Mouse (Mus musculus) erythroblast, embryonic 14.5 days (primary cell): ENCODE results near the gene AF067063. TPM values are rescaled to one million over a fixed set of nuclear protein-coding genes. Genes with fewer than 3 reads are reported as not detected.
"Not testable (repeated sequence)": the region's sequence is repeated elsewhere in the genome, so short reads cannot be mapped to it uniquely, and the experiment has no call there.

Experiments
- H3K27me3 ChIP-seq: 2 replicates; pipeline ENCODE4 v1.6.1; 2012; ENCODE audit warnings: inconsistent platforms; ENCODE audit not compliant: control insufficient read depth
- H3K36me3 ChIP-seq: 2 replicates; pipeline ENCODE4 v1.6.1; 2012; ENCODE audit warnings: mild to moderate bottlenecking, inconsistent platforms; ENCODE audit not compliant: control insufficient read depth
- H3K4me1 ChIP-seq: 2 replicates; pipeline ENCODE4 v1.6.1; 2012; ENCODE audit warnings: inconsistent platforms; ENCODE audit not compliant: control insufficient read depth
- H3K4me3 ChIP-seq: replicated peaks from 2 replicates; pipeline ENCODE3; 2012; ENCODE audit warnings: moderate library complexity, mild to moderate bottlenecking, inconsistent platforms
- H3K9me3 ChIP-seq: 2 replicates; pipeline ENCODE4 v1.6.1; 2012; ENCODE audit warnings: low read length, inconsistent platforms, mixed read lengths; ENCODE audit not compliant: control insufficient read depth
- GATA1 ChIP-seq: IDR thresholded peaks from 2 replicates; pipeline ENCODE4 v1.6.1; 2012; ENCODE audit warnings: low read length, inconsistent platforms, mixed read lengths
- TAL1 ChIP-seq: IDR thresholded peaks from 3 replicates; pipeline ENCODE4 v1.6.1; 2012; ENCODE audit warnings: low read length, inconsistent platforms, mixed read lengths
- polyA plus RNA-seq: library from polyadenylated mRNA; stranded (reverse); fragments of >175 nt; gene quantifications from 2 replicates; pipeline ENCODE4 v1.2.3, GENCODE M21; 2012

Gene AF067063
- polyA plus RNA-seq, result not detected in 2 replicates

GRCm38 (mm10) chr13:119830116-119830515 lies at the start of gene AF067063:
Gene AF067063, minus strand, starts transcription at chr13:119830216.
- not testable (repeated sequence) for H3K27me3 ChIP-seq, H3K4me1 ChIP-seq, H3K9me3 ChIP-seq, H3K4me3 ChIP-seq, H3K36me3 ChIP-seq

GRCm38 (mm10) chr13:119864395-119864999 lies 34.5 kb upstream of the AF067063 start:
- H3K27me3 ChIP-seq, H3K4me1 ChIP-seq, H3K36me3 ChIP-seq, H3K4me3 ChIP-seq, H3K9me3 ChIP-seq: not testable (repeated sequence)

GRCm38 (mm10) chr13:119862399-119862798 lies 32.4 kb upstream of the AF067063 start:
- H3K9me3 ChIP-seq, H3K27me3 ChIP-seq, H3K4me1 ChIP-seq, H3K4me3 ChIP-seq, H3K36me3 ChIP-seq: not testable (repeated sequence)

GRCm38 (mm10) chr13:119839982-119840381 lies 10.0 kb upstream of the AF067063 start:
- H3K36me3 ChIP-seq, H3K4me3 ChIP-seq, H3K4me1 ChIP-seq, H3K9me3 ChIP-seq: not testable (repeated sequence)
- H3K27me3 ChIP-seq, result peaks cover 19% of the 10 kb centered on the region

GRCm38 (mm10) chr13:119837719-119838337 lies 7.8 kb upstream of the AF067063 start:
- H3K4me1 ChIP-seq, H3K9me3 ChIP-seq, H3K4me3 ChIP-seq, H3K36me3 ChIP-seq: not testable (repeated sequence)
- peaks cover 19% of the 10 kb centered on the region for H3K27me3 ChIP-seq

- not testable (repeated sequence) for H3K4me3 ChIP-seq, H3K36me3 ChIP-seq, H3K9me3 ChIP-seq
Measured at GRCm38 (mm10) chr13:119836324-119836811, 6.4 kb upstream of the AF067063 start.

GRCm38 (mm10) chr13:119835320-119836056 lies 5.5 kb upstream of the AF067063 start, which contains the start of gene D13Ertd608e:
Gene D13Ertd608e, plus strand, starts transcription at chr13:119836006.
- H3K36me3 ChIP-seq, H3K4me3 ChIP-seq: not testable (repeated sequence)

More at GRCm38 (mm10) chr13:119836324-119836811, 6.4 kb upstream of the AF067063 start:
- H3K4me1 ChIP-seq, result not testable (repeated sequence)
- peaks cover 19% of the 10 kb centered on the region for H3K27me3 ChIP-seq

GRCm38 (mm10) chr13:119817579-119818206 lies 12.3 kb downstream of the AF067063 start:
- no peaks in the 10 kb centered on the region for H3K9me3 ChIP-seq
- H3K27me3 ChIP-seq, result no peaks in the 10 kb centered on the region
- H3K4me1 ChIP-seq, result no peaks in the 10 kb centered on the region
- no peaks in the 10 kb centered on the region for H3K36me3 ChIP-seq
- no peak overlapping the region for H3K4me3 ChIP-seq
- TF ChIP-seq TAL1 (no peak), GATA1 (no peak)

More at GRCm38 (mm10) chr13:119835320-119836056, 5.5 kb upstream of the AF067063 start, which contains the start of gene D13Ertd608e:
- not testable (repeated sequence) for H3K4me1 ChIP-seq, H3K9me3 ChIP-seq
- peaks cover 19% of the 10 kb centered on the region for H3K27me3 ChIP-seq

GRCm38 (mm10) chr13:119816798-119817197 lies 13.2 kb downstream of the AF067063 start:
- H3K4me1 ChIP-seq, result no peaks in the 10 kb centered on the region
- no peak overlapping the region for H3K4me3 ChIP-seq
- no peak for TF ChIP-seq GATA1
- no peak for TF ChIP-seq TAL1
- no peaks in the 10 kb centered on the region for H3K36me3 ChIP-seq
- H3K9me3 ChIP-seq, result no peaks in the 10 kb centered on the region
- H3K27me3 ChIP-seq, result no peaks in the 10 kb centered on the region
